Mouse (Mus musculus): ENCODE measurements around the gene Kif23. TPM values are rescaled to one million over a fixed set of nuclear protein-coding genes. Genes with fewer than 3 reads are reported as not detected.

The Kif23 gene
- polyA plus RNA-seq, 1 experiment from 2014 or later, result 82.9 TPM

DNA sequence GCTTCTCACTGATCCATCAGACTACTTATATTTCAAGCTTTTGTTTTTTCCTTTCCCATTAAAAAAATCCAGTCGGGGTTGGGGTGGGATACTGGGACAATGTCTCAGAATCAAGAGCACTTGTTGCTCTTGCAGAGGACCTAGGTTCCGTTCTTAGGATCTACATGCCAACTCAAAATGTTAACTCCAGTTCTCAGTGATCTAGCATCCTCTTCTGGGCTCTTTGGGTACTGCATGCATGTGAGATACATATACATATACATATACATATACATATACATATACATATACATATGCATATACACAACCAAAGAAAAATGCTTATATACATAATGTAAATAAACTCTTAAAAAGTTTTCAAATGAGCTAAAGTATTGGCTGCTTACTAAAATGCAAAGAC lies 33.4 kb upstream of the Kif23 start:
- no peak for ATAC-seq (ENCODE audit: insufficient number of reproducible peaks, insufficient read depth, low FRiP score, low read depth)
- Histone ChIP-seq H3K4me2 (ENCODE audit: low read length) (no peak overlapping the region), H3K4me3 (ENCODE audit: control insufficient read depth in 1 of 2, insufficient read depth in 1 of 2, low read depth in 1 of 2, low read length in 2 of 2) (no peak overlapping the region), H3K9me3 (ENCODE audit: control insufficient read depth, low read length) (no peaks in the 10 kb centered on the region), H3K27me3 (ENCODE audit: control insufficient read depth, insufficient read depth, low read length) (no peaks in the 10 kb centered on the region), H3K9ac (ENCODE audit: low read length) (no peak overlapping the region), H3K27ac (replicated peaks in 1 of 2; ENCODE audit: control insufficient read depth in 1 of 2, insufficient read depth in 1 of 2, low read depth in 2 of 2, low read length in 2 of 2) (no peak overlapping the region), H3K4me1 (ENCODE audit: control insufficient read depth in 2 of 2, insufficient read depth in 2 of 2, low read length in 2 of 2) (no peaks in the 10 kb centered on the region; a peak in 1 of 4 replicates), H3K36me3 (ENCODE audit: control insufficient read depth, insufficient read depth, low read length) (no peaks in the 10 kb centered on the region)
- 81% methylated on average over 2 of the region's 2 CpGs for WGBS

GRCm38 (mm10) chr9:61977258-61977945 lies 30.8 kb upstream of the Kif23 start:
- H3K9me3 ChIP-seq (ENCODE audit: control insufficient read depth, low read length), result no peaks in the 10 kb centered on the region
- H3K27ac ChIP-seq (replicated peaks in 1 of 2; ENCODE audit: control insufficient read depth in 1 of 2, insufficient read depth in 1 of 2, low read depth in 2 of 2, low read length in 2 of 2), result no peak overlapping the region
- no peak for ATAC-seq (ENCODE audit: insufficient number of reproducible peaks, insufficient read depth, low FRiP score, low read depth)
- WGBS, result 84% methylated on average over 13 of the region's 13 CpGs
- H3K36me3 ChIP-seq (ENCODE audit: control insufficient read depth, insufficient read depth, low read length), result no peaks in the 10 kb centered on the region
- no peak overlapping the region for H3K9ac ChIP-seq (ENCODE audit: low read length)
- no peaks in the 10 kb centered on the region for H3K4me1 ChIP-seq (ENCODE audit: control insufficient read depth in 2 of 2, insufficient read depth in 2 of 2, low read length in 2 of 2)
- no peak overlapping the region for H3K4me2 ChIP-seq (ENCODE audit: low read length)
- H3K4me3 ChIP-seq (ENCODE audit: control insufficient read depth in 1 of 2, insufficient read depth in 1 of 2, low read depth in 1 of 2, low read length in 2 of 2), result no peak overlapping the region
- H3K27me3 ChIP-seq (ENCODE audit: control insufficient read depth, insufficient read depth, low read length), result no peaks in the 10 kb centered on the region

DNA sequence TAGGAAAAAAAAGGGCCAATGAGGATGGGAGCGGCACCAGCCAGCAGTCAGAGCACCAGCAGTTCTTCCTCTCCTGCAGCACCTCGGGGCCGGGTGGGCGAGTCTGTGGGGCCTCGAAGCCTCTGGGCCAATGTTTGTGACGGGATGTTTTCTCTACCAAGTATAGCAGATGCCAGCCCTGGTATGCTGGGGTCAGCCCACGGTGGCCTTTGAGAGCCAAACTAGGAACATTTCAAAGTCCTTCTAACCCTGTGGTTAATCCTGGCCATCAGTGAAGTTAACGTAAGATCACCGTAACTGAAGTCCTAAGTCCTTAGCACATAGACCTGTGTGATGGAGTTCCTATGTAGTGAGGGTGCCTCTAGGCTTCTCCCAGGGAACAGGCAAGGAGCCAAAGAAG lies 25.5 kb upstream of the Kif23 start:
- no peaks in the 10 kb centered on the region for H3K27me3 ChIP-seq (ENCODE audit: control insufficient read depth, insufficient read depth, low read length)
- H3K9ac ChIP-seq (ENCODE audit: low read length), result no peak overlapping the region
- ATAC-seq (ENCODE audit: insufficient number of reproducible peaks, insufficient read depth, low FRiP score, low read depth), result no peak
- WGBS, result 68% methylated on average over 9 of the region's 9 CpGs
- no peak overlapping the region for H3K4me3 ChIP-seq (ENCODE audit: control insufficient read depth in 1 of 2, insufficient read depth in 1 of 2, low read depth in 1 of 2, low read length in 2 of 2)
- no peak overlapping the region for H3K27ac ChIP-seq (replicated peaks in 1 of 2; ENCODE audit: control insufficient read depth in 1 of 2, insufficient read depth in 1 of 2, low read depth in 2 of 2, low read length in 2 of 2)
- H3K9me3 ChIP-seq (ENCODE audit: control insufficient read depth, low read length), result no peaks in the 10 kb centered on the region
- no peak overlapping the region for H3K4me2 ChIP-seq (ENCODE audit: low read length)
- H3K4me1 ChIP-seq (ENCODE audit: control insufficient read depth in 2 of 2, insufficient read depth in 2 of 2, low read length in 2 of 2), result no peaks in the 10 kb centered on the region; a peak in 1 of 4 replicates
- H3K36me3 ChIP-seq (ENCODE audit: control insufficient read depth, insufficient read depth, low read length), result no peaks in the 10 kb centered on the region

DNA sequence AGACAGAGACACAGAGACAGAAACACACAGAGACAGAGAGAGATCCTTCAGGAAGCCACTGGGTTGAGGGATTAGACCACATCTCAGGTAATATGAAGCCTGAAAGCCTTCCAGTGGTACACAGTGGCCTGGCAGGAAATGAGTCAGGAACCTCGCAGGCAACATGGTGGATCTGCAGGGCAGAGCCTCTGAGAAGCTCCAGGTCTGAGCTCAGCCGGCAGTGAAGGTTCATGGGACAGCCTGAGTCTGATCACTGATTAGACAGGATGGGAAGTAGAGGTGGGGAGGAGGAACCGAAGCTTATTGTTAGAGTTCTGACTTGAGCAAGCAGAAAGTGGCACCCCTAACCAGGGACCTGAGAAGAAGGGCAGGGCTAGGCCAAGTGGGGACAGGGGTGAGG lies 24.5 kb upstream of the Kif23 start:
- Histone ChIP-seq H3K9ac (ENCODE audit: low read length) (no peak overlapping the region), H3K4me2 (ENCODE audit: low read length) (no peak overlapping the region), H3K4me3 (ENCODE audit: control insufficient read depth in 1 of 2, insufficient read depth in 1 of 2, low read depth in 1 of 2, low read length in 2 of 2) (no peak overlapping the region), H3K27me3 (ENCODE audit: control insufficient read depth, insufficient read depth, low read length) (no peaks in the 10 kb centered on the region), H3K9me3 (ENCODE audit: control insufficient read depth, low read length) (no peaks in the 10 kb centered on the region), H3K36me3 (ENCODE audit: control insufficient read depth, insufficient read depth, low read length) (no peaks in the 10 kb centered on the region), H3K27ac (replicated peaks in 1 of 2; ENCODE audit: control insufficient read depth in 1 of 2, insufficient read depth in 1 of 2, low read depth in 2 of 2, low read length in 2 of 2) (no peak overlapping the region), H3K4me1 (ENCODE audit: control insufficient read depth in 2 of 2, insufficient read depth in 2 of 2, low read length in 2 of 2) (no peaks in the 10 kb centered on the region; a peak in 1 of 4 replicates)
- no peak for ATAC-seq (ENCODE audit: insufficient number of reproducible peaks, insufficient read depth, low FRiP score, low read depth)
- 50% methylated on average over 3 of the region's 3 CpGs for WGBS

- Histone ChIP-seq H3K4me2 (ENCODE audit: low read length) (no peak overlapping the region), H3K9ac (ENCODE audit: low read length) (no peak overlapping the region), H3K27me3 (ENCODE audit: control insufficient read depth, insufficient read depth, low read length) (no peaks in the 10 kb centered on the region), H3K4me3 (ENCODE audit: control insufficient read depth in 1 of 2, insufficient read depth in 1 of 2, low read depth in 1 of 2, low read length in 2 of 2) (no peak overlapping the region), H3K27ac (replicated peaks in 1 of 2; ENCODE audit: control insufficient read depth in 1 of 2, insufficient read depth in 1 of 2, low read depth in 2 of 2, low read length in 2 of 2) (no peak overlapping the region), H3K9me3 (ENCODE audit: control insufficient read depth, low read length) (no peaks in the 10 kb centered on the region), H3K4me1 (ENCODE audit: control insufficient read depth in 2 of 2, insufficient read depth in 2 of 2, low read length in 2 of 2) (no peaks in the 10 kb centered on the region; a peak in 1 of 4 replicates), H3K36me3 (ENCODE audit: control insufficient read depth, insufficient read depth, low read length) (no peaks in the 10 kb centered on the region)
- 76% methylated on average over 10 of the region's 10 CpGs for WGBS
- ATAC-seq (ENCODE audit: insufficient number of reproducible peaks, insufficient read depth, low FRiP score, low read depth), result no peak
These were observed 20.8 kb upstream of the Kif23 start for GRCm38 (mm10) chr9:61967357-61967756.

DNA sequence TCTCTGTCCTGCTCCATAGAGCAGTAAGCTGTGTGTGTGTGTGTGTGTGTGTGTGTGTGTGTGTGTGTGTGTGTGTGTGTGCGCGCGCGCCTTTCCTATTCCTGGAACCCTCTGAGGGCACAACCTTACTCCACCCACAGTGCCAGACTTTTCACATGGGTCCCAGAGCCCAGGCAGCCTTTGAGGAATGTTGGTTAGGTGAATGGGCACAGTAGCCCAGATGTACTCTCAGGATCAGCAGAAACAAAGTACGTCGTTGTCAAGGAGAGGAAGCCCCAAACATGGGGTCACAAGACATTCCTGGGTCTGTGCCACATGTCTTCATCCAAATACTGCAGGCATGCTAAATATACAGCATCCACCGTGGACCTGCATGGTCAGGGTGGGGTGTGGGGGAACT lies 19.4 kb upstream of the Kif23 start:
- Histone ChIP-seq H3K4me2 (ENCODE audit: low read length) (no peak overlapping the region), H3K9me3 (ENCODE audit: control insufficient read depth, low read length) (no peaks in the 10 kb centered on the region), H3K27ac (replicated peaks in 1 of 2; ENCODE audit: control insufficient read depth in 1 of 2, insufficient read depth in 1 of 2, low read depth in 2 of 2, low read length in 2 of 2) (no peak overlapping the region), H3K9ac (ENCODE audit: low read length) (no peak overlapping the region), H3K4me1 (ENCODE audit: control insufficient read depth in 2 of 2, insufficient read depth in 2 of 2, low read length in 2 of 2) (peaks cover 0 to 2% of the 10 kb centered on the region in 2 experiments; a peak in 1 of 4 replicates), H3K4me3 (ENCODE audit: control insufficient read depth in 1 of 2, insufficient read depth in 1 of 2, low read depth in 1 of 2, low read length in 2 of 2) (no peak overlapping the region), H3K36me3 (ENCODE audit: control insufficient read depth, insufficient read depth, low read length) (no peaks in the 10 kb centered on the region), H3K27me3 (ENCODE audit: control insufficient read depth, insufficient read depth, low read length) (no peaks in the 10 kb centered on the region)
- ATAC-seq (ENCODE audit: insufficient number of reproducible peaks, insufficient read depth, low FRiP score, low read depth), result no peak
- 77% methylated on average over 7 of the region's 7 CpGs for WGBS

- peaks cover 3 to 6% of the 10 kb centered on the region in 2 experiments; a peak in 2 of 4 replicates for H3K4me1 ChIP-seq (ENCODE audit: control insufficient read depth in 2 of 2, insufficient read depth in 2 of 2, low read length in 2 of 2)
- 42% methylated on average over 4 of the region's 4 CpGs for WGBS
- H3K27me3 ChIP-seq (ENCODE audit: control insufficient read depth, insufficient read depth, low read length), result no peaks in the 10 kb centered on the region
- H3K36me3 ChIP-seq (ENCODE audit: control insufficient read depth, insufficient read depth, low read length), result no peaks in the 10 kb centered on the region
- H3K9ac ChIP-seq (ENCODE audit: low read length), result no peak overlapping the region
- H3K4me3 ChIP-seq (ENCODE audit: control insufficient read depth in 1 of 2, insufficient read depth in 1 of 2, low read depth in 1 of 2, low read length in 2 of 2), result no peak overlapping the region
- H3K27ac ChIP-seq (replicated peaks in 1 of 2; ENCODE audit: control insufficient read depth in 1 of 2, insufficient read depth in 1 of 2, low read depth in 2 of 2, low read length in 2 of 2), result no peak overlapping the region
- no peaks in the 10 kb centered on the region for H3K9me3 ChIP-seq (ENCODE audit: control insufficient read depth, low read length)
- no peak overlapping the region for H3K4me2 ChIP-seq (ENCODE audit: low read length)
- no peak for ATAC-seq (ENCODE audit: insufficient number of reproducible peaks, insufficient read depth, low FRiP score, low read depth)
These were observed 18.9 kb upstream of the Kif23 start for GRCm38 (mm10) chr9:61965411-61965930.

DNA sequence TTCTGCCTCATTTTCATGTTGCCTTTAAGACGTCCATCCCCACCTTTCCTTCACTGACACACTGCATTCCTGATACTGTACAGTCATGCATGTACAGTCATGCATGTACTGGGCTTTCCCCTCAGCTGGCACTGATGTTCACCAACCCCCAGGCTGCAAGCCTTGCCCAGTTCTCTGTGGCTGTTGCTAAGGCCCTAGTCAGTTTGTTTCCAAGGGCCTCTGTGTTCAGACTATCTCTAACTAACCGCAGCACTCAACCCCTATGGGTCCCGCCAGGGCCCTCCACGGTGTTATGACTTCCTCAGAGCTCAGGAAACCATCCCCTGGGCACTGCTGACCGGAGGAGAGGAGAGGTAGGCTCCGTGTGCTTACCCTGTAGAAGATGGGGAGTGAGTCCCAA lies 16.8 kb upstream of the Kif23 start:
- Histone ChIP-seq H3K36me3 (ENCODE audit: control insufficient read depth, insufficient read depth, low read length) (no peaks in the 10 kb centered on the region), H3K27me3 (ENCODE audit: control insufficient read depth, insufficient read depth, low read length) (no peaks in the 10 kb centered on the region), H3K9me3 (ENCODE audit: control insufficient read depth, low read length) (no peaks in the 10 kb centered on the region), H3K27ac (replicated peaks in 1 of 2; ENCODE audit: control insufficient read depth in 1 of 2, insufficient read depth in 1 of 2, low read depth in 2 of 2, low read length in 2 of 2) (no peak overlapping the region), H3K9ac (ENCODE audit: low read length) (no peak overlapping the region), H3K4me3 (ENCODE audit: control insufficient read depth in 1 of 2, insufficient read depth in 1 of 2, low read depth in 1 of 2, low read length in 2 of 2) (no peak overlapping the region), H3K4me2 (ENCODE audit: low read length) (no peak overlapping the region), H3K4me1 (ENCODE audit: control insufficient read depth in 2 of 2, insufficient read depth in 2 of 2, low read length in 2 of 2) (peaks cover 7% of the 10 kb centered on the region in 2 experiments; a peak in 2 of 4 replicates)
- WGBS, result 65% methylated on average over 6 of the region's 6 CpGs
- ATAC-seq (ENCODE audit: insufficient number of reproducible peaks, insufficient read depth, low FRiP score, low read depth), result no peak

Data from heart, embryonic 14.5 days (tissue).